Mouse (Mus musculus): Measurements from ENCODE around the gene Adamts4.
"Not testable (repeated sequence)": the region's sequence is repeated elsewhere in the genome, so short reads cannot be mapped to it uniquely, and the experiment has no call there.

Adamts4 gene

GRCm38 (mm10) chr1:171279012-171279705 is 28.9 kb downstream of the Adamts4 start:
- no peak for DNase-seq (ENCODE audit: inconsistent ontology term)

- no peak for DNase-seq (ENCODE audit: inconsistent ontology term)
Observed at GRCm38 (mm10) chr1:171279721-171280120, 29.5 kb downstream of the Adamts4 start.

GRCm38 (mm10) chr1:171280250-171280915 is 30.2 kb downstream of the Adamts4 start:
- no peak for DNase-seq (ENCODE audit: inconsistent ontology term)

GRCm38 (mm10) chr1:171280916-171281527 is 30.8 kb downstream of the Adamts4 start, which contains the start of gene Ppox:
Gene Ppox, minus strand, starts transcription at chr1:171281186.
- DNase-seq (ENCODE audit: inconsistent ontology term), result peak; percentile 94

- no peak for DNase-seq (ENCODE audit: inconsistent ontology term)
Observed at GRCm38 (mm10) chr1:171281528-171281923, 31.3 kb downstream of the Adamts4 start.

- DNase-seq (ENCODE audit: inconsistent ontology term), result no peak
Observed at GRCm38 (mm10) chr1:171282086-171282805, 32.0 kb downstream of the Adamts4 start.

GRCm38 (mm10) chr1:171283188-171284160 is 33.3 kb downstream of the Adamts4 start:
- DNase-seq (ENCODE audit: inconsistent ontology term), result no peak

- no peak for DNase-seq (ENCODE audit: inconsistent ontology term)
Observed at GRCm38 (mm10) chr1:171284491-171284890, 34.3 kb downstream of the Adamts4 start.

- DNase-seq (ENCODE audit: inconsistent ontology term), result no peak
Observed at GRCm38 (mm10) chr1:171285096-171285892, 35.1 kb downstream of the Adamts4 start.

- DNase-seq (ENCODE audit: inconsistent ontology term), result no peak
Observed at GRCm38 (mm10) chr1:171286517-171286916, 36.3 kb downstream of the Adamts4 start.

- peak; percentile 94 for DNase-seq (ENCODE audit: inconsistent ontology term)
Observed at GRCm38 (mm10) chr1:171287136-171288081, 37.2 kb downstream of the Adamts4 start, which contains the start of gene Usp21. Gene Usp21, minus strand, starts transcription at chr1:171287991.

GRCm38 (mm10) chr1:171288328-171288727 is 38.1 kb downstream of the Adamts4 start:
- no peak for DNase-seq (ENCODE audit: inconsistent ontology term)

GRCm38 (mm10) chr1:171293351-171293750 is 43.1 kb downstream of the Adamts4 start:
- DNase-seq (ENCODE audit: inconsistent ontology term), result no peak

GRCm38 (mm10) chr1:171293906-171294297 is 43.7 kb downstream of the Adamts4 start:
- no peak for DNase-seq (ENCODE audit: inconsistent ontology term)

GRCm38 (mm10) chr1:171294298-171295062 is 44.3 kb downstream of the Adamts4 start, which contains the start of gene Ufc1:
Gene Ufc1, minus strand, starts transcription at chr1:171295024.
- DNase-seq (ENCODE audit: inconsistent ontology term), result peak; percentile 85

- DNase-seq (ENCODE audit: inconsistent ontology term), result no peak
Observed at GRCm38 (mm10) chr1:171295063-171295402, 44.8 kb downstream of the Adamts4 start.

GRCm38 (mm10) chr1:171298226-171298625 is 48.0 kb downstream of the Adamts4 start:
- no peak for DNase-seq (ENCODE audit: inconsistent ontology term)

- DNase-seq (ENCODE audit: inconsistent ontology term), result not testable (repeated sequence)
Observed at GRCm38 (mm10) chr1:171306157-171306556, 55.9 kb downstream of the Adamts4 start.
